Mouse (Mus musculus) liver, adult 2 months (tissue): ENCODE measurements around the gene Wdr37.

Source experiments
- CTCF ChIP-seq: fragments of 200-500 bp; IDR thresholded peaks from 2 replicates; pipeline ENCODE4 v1.5.1; 2011; ENCODE audit warnings: low read depth, low read length, control low read depth
- POLR2A ChIP-seq: fragments of 200-500 bp; IDR thresholded peaks from 2 replicates; pipeline ENCODE4 v1.6.1; 2011; ENCODE audit warnings: low read length, control low read depth; ENCODE audit not compliant: insufficient read depth; ENCODE audit errors: extremely low read depth

- TF ChIP-seq CTCF: peak; percentile 30; the same call in 1 of the 2 replicates
- no peak for TF ChIP-seq POLR2A
Measured at GRCm38 (mm10) chr13:8847702-8848101, 24.0 kb downstream of the Wdr37 start.
